Mouse (Mus musculus): ENCODE measurements at regions not wholly inside any gene's neighbourhood (a gene's known extent, or its start where the extent isn't known, plus 50 kb on each side); places are given as distances from the start of the nearest gene placed in this dataset.

GRCm38 (mm10) chr15:92895836-92896235 lies 379.1 kb downstream of the Gxylt1 start:
- Histone ChIP-seq H3K4me1 (replicated peaks; ENCODE audit: control insufficient read depth, insufficient read depth, low read length) (no peaks in the 10 kb centered on the region), H3K36me3 (ENCODE audit: control insufficient read depth, insufficient read depth, low read length) (no peaks in the 10 kb centered on the region), H3K4me2 (ENCODE audit: low read depth, low read length) (no peak overlapping the region), H3K27me3 (ENCODE audit: control insufficient read depth, insufficient read depth, low read depth, low read length) (no peaks in the 10 kb centered on the region), H3K9me3 (ENCODE audit: control insufficient read depth, low read length) (no peaks in the 10 kb centered on the region), H3K27ac (ENCODE audit: low read length) (no peak overlapping the region), H3K4me3 (ENCODE audit: low read length) (no peak overlapping the region), H3K9ac (ENCODE audit: low read length) (no peak overlapping the region)
- ATAC-seq (ENCODE audit: low read depth) = no peak
- WGBS = 59% methylated on average over 4 of the region's 4 CpGs

- no peaks in the 10 kb centered on the region for H3K27me3 ChIP-seq (ENCODE audit: control insufficient read depth, insufficient read depth, low read depth, low read length)
- no peaks in the 10 kb centered on the region for H3K4me1 ChIP-seq (replicated peaks; ENCODE audit: control insufficient read depth, insufficient read depth, low read length)
- 85% methylated on average over 5 of the region's 5 CpGs for WGBS
- H3K27ac ChIP-seq (ENCODE audit: low read length) = no peak overlapping the region
- no peak overlapping the region for H3K9ac ChIP-seq (ENCODE audit: low read length)
- no peaks in the 10 kb centered on the region for H3K36me3 ChIP-seq (ENCODE audit: control insufficient read depth, insufficient read depth, low read length)
- no peak for ATAC-seq (ENCODE audit: low read depth)
- H3K9me3 ChIP-seq (ENCODE audit: control insufficient read depth, low read length) = no peaks in the 10 kb centered on the region
- H3K4me3 ChIP-seq (ENCODE audit: low read length) = no peak overlapping the region
- no peak overlapping the region for H3K4me2 ChIP-seq (ENCODE audit: low read depth, low read length)
Observed at GRCm38 (mm10) chr15:92876438-92876837, 398.5 kb downstream of the Gxylt1 start.

- no peaks in the 10 kb centered on the region for H3K36me3 ChIP-seq (ENCODE audit: control insufficient read depth, insufficient read depth, low read length)
- 77% methylated on average over 5 of the region's 5 CpGs for WGBS
- H3K9ac ChIP-seq (ENCODE audit: low read length) = no peak overlapping the region
- H3K9me3 ChIP-seq (ENCODE audit: control insufficient read depth, low read length) = no peaks in the 10 kb centered on the region
- no peaks in the 10 kb centered on the region for H3K27me3 ChIP-seq (ENCODE audit: control insufficient read depth, insufficient read depth, low read depth, low read length)
- no peak overlapping the region for H3K4me3 ChIP-seq (ENCODE audit: low read length)
- no peak overlapping the region for H3K27ac ChIP-seq (ENCODE audit: low read length)
- ATAC-seq (ENCODE audit: low read depth) = no peak
- H3K4me1 ChIP-seq (replicated peaks; ENCODE audit: control insufficient read depth, insufficient read depth, low read length) = no peaks in the 10 kb centered on the region
- H3K4me2 ChIP-seq (ENCODE audit: low read depth, low read length) = no peak overlapping the region
Observed at GRCm38 (mm10) chr15:92864106-92864505, 410.9 kb downstream of the Gxylt1 start.

DNA sequence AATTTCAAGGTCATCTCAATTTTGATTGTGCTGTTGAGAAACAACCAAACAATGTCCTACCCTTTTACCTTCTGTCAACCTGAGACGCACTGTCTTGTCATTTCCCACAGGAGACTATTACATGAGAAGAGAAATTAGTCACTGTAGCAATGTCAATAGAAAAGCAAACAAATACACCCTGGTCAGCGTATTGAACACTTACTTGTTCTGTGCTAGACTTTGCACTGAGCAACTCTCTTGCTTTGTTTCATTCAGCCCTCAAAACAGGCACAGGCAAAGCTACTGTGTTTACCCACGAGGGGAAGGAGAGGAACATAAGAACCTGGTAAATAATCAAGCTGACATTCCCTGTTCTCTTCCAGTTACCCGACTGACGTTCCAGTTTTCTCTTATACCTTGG lies 424.1 kb downstream of the Gxylt1 start:
- Histone ChIP-seq H3K9me3 (ENCODE audit: control insufficient read depth, low read length) (no peaks in the 10 kb centered on the region), H3K9ac (ENCODE audit: low read length) (no peak overlapping the region), H3K36me3 (ENCODE audit: control insufficient read depth, insufficient read depth, low read length) (no peaks in the 10 kb centered on the region), H3K27ac (ENCODE audit: low read length) (no peak overlapping the region), H3K4me3 (ENCODE audit: low read length) (no peak overlapping the region), H3K4me1 (replicated peaks; ENCODE audit: control insufficient read depth, insufficient read depth, low read length) (no peaks in the 10 kb centered on the region), H3K4me2 (ENCODE audit: low read depth, low read length) (no peak overlapping the region), H3K27me3 (ENCODE audit: control insufficient read depth, insufficient read depth, low read depth, low read length) (no peaks in the 10 kb centered on the region)
- no peak for ATAC-seq (ENCODE audit: low read depth)
- WGBS = 27% methylated on average over 5 of the region's 5 CpGs

- Histone ChIP-seq H3K4me1 (replicated peaks; ENCODE audit: control insufficient read depth, insufficient read depth, low read length) (no peaks in the 10 kb centered on the region), H3K27ac (ENCODE audit: low read length) (no peak overlapping the region), H3K4me2 (ENCODE audit: low read depth, low read length) (no peak overlapping the region), H3K9me3 (ENCODE audit: control insufficient read depth, low read length) (no peaks in the 10 kb centered on the region), H3K27me3 (ENCODE audit: control insufficient read depth, insufficient read depth, low read depth, low read length) (no peaks in the 10 kb centered on the region), H3K36me3 (ENCODE audit: control insufficient read depth, insufficient read depth, low read length) (no peaks in the 10 kb centered on the region), H3K4me3 (ENCODE audit: low read length) (no peak overlapping the region), H3K9ac (ENCODE audit: low read length) (no peak overlapping the region)
- 71% methylated on average over 5 of the region's 5 CpGs for WGBS
- no peak for ATAC-seq (ENCODE audit: low read depth)
Observed at GRCm38 (mm10) chr15:92840035-92840434, 434.9 kb downstream of the Gxylt1 start.

- Histone ChIP-seq H3K27me3 (ENCODE audit: control insufficient read depth, insufficient read depth, low read depth, low read length) (no peaks in the 10 kb centered on the region), H3K9ac (ENCODE audit: low read length) (no peak overlapping the region), H3K36me3 (ENCODE audit: control insufficient read depth, insufficient read depth, low read length) (no peaks in the 10 kb centered on the region), H3K4me2 (ENCODE audit: low read depth, low read length) (no peak overlapping the region), H3K27ac (ENCODE audit: low read length) (no peak overlapping the region), H3K4me1 (replicated peaks; ENCODE audit: control insufficient read depth, insufficient read depth, low read length) (no peaks in the 10 kb centered on the region), H3K9me3 (ENCODE audit: control insufficient read depth, low read length) (no peaks in the 10 kb centered on the region), H3K4me3 (ENCODE audit: low read length) (no peak overlapping the region)
- 70% methylated on average over 4 of the region's 4 CpGs for WGBS
- ATAC-seq (ENCODE audit: low read depth) = no peak
Observed at GRCm38 (mm10) chr15:92839611-92840010, 435.4 kb downstream of the Gxylt1 start.

DNA sequence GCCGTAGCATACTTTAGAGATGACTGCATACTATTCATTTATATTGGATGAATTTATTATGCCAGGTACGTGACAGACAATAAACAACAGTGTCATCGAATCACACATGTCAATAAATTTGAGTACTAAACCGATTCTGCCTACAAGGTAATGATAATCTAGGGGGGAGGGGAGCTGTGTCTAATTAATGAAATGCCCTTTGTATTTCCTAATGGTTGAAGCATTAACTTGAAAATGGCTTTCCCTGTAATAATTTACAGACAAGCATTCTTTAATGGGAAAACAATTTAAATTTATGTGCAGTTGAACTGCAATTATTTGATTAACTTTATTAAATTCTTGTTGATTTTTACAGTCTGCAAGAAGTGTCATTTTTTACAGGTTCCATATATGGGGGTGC lies 429.5 kb downstream of the Pdzrn4 start:
- Histone ChIP-seq H3K4me1 (replicated peaks; ENCODE audit: control insufficient read depth, insufficient read depth, low read length) (no peaks in the 10 kb centered on the region), H3K36me3 (ENCODE audit: control insufficient read depth, insufficient read depth, low read length) (no peaks in the 10 kb centered on the region), H3K4me3 (ENCODE audit: low read length) (no peak overlapping the region), H3K9ac (ENCODE audit: low read length) (no peak overlapping the region), H3K9me3 (ENCODE audit: control insufficient read depth, low read length) (no peaks in the 10 kb centered on the region), H3K27ac (ENCODE audit: low read length) (no peak overlapping the region), H3K4me2 (ENCODE audit: low read depth, low read length) (no peak overlapping the region), H3K27me3 (ENCODE audit: control insufficient read depth, insufficient read depth, low read depth, low read length) (no peaks in the 10 kb centered on the region)
- WGBS = 75% methylated on average over 4 of the region's 4 CpGs
- no peak for ATAC-seq (ENCODE audit: low read depth)
